Mouse (Mus musculus) thymus, adult 2 months (tissue): ENCODE results near the gene Xxylt1. TPM values are rescaled to one million over a fixed set of nuclear protein-coding genes. Genes with fewer than 3 reads are reported as not detected.

ENCODE experiments used
- DNase-seq: peaks from one replicate; pipeline ENCODE4 v3.0.0; 2021
- H3K27ac ChIP-seq: fragments of 200-500 bp; 2 replicates; pipeline ENCODE4 v1.5.1; 2012; ENCODE audit warnings: low read length, control low read depth; ENCODE audit not compliant: control insufficient read depth, insufficient read depth
- H3K27me3 ChIP-seq: fragments of 200-500 bp; 2 replicates; pipeline ENCODE4 v1.6.1; 2012; ENCODE audit warnings: mild to moderate bottlenecking, low read length, moderate library complexity, mixed read lengths; ENCODE audit not compliant: control insufficient read depth, insufficient read depth
- H3K36me3 ChIP-seq: fragments of 200-500 bp; 2 replicates; pipeline ENCODE4 v1.6.1; 2012; ENCODE audit warnings: mild to moderate bottlenecking, low read length, moderate library complexity; ENCODE audit not compliant: control insufficient read depth, insufficient read depth
- H3K4me1 ChIP-seq: fragments of 200-500 bp; replicated peaks from 2 replicates; pipeline ENCODE4 v1.6.1; 2012; ENCODE audit warnings: low read length; ENCODE audit not compliant: control insufficient read depth, insufficient read depth
- H3K4me3 ChIP-seq: fragments of 200-500 bp; 2 replicates; pipeline ENCODE4 v1.5.1; 2012; ENCODE audit warnings: mild to moderate bottlenecking, low read length, control low read depth, moderate library complexity; ENCODE audit not compliant: control insufficient read depth, insufficient read depth
- CTCF ChIP-seq: fragments of 200-500 bp; IDR thresholded peaks from 2 replicates; pipeline ENCODE4 v1.5.1; 2012; ENCODE audit warnings: mild to moderate bottlenecking, control low read depth, low read length, moderate library complexity, borderline replicate concordance; ENCODE audit not compliant: control insufficient read depth, poor library complexity, insufficient read depth; ENCODE audit errors: extremely low read depth
- POLR2A ChIP-seq: fragments of 200-500 bp; IDR thresholded peaks from 2 replicates; pipeline ENCODE4 v1.6.1; 2012; ENCODE audit warnings: mild to moderate bottlenecking, low read length, control low read depth, moderate library complexity; ENCODE audit not compliant: control insufficient read depth, poor library complexity, insufficient read depth; ENCODE audit errors: extremely low read depth
- WGBS: fragments of 180-500 bp; shearing (Covaris S2); methylation state at CpG from one replicate; pipeline ENCODE4 v1.1.7; 2018; 5-methylcytosine and 5-hydroxymethylcytosine counted together
- polyA plus RNA-seq: library from polyadenylated mRNA; depleted of rRNA; stranded (reverse); fragments of >200 nt; gene quantifications from 2 replicates; pipeline ENCODE4 v1.2.3, GENCODE M21; 2012

Gene Xxylt1
- polyA plus RNA-seq, 1 experiment, result 13.2 TPM

DNA sequence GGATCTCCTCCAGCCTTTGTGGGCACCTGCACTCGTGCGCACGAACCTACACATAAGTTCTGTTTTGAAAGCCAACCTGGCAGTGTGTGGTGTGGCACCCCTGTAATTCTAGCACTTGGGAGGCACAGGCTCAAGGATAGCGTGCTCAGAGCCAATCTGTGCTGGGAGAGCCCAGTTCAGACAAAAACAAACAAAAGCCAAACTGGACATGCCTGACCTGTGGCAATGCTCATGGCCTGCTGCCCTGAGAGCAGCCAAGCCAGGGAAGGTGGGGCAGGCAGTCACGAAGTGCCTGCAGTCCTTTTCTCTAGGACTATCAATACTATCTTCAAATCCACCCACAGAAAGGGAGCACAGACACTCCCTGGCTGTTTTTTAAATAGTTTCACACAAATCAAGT, 38.1 kb downstream of the Xxylt1 start:
- Histone ChIP-seq H3K27me3 (no peaks in the 10 kb centered on the region), H3K36me3 (no peaks in the 10 kb centered on the region), H3K27ac (no peak overlapping the region), H3K4me3 (no peak overlapping the region), H3K4me1 (peaks cover 13% of the 10 kb centered on the region)
- 95% methylated on average over 5 of the region's 5 CpGs for WGBS
- no peak for DNase-seq
- no peak for TF ChIP-seq POLR2A
- TF ChIP-seq CTCF, result no peak

DNA sequence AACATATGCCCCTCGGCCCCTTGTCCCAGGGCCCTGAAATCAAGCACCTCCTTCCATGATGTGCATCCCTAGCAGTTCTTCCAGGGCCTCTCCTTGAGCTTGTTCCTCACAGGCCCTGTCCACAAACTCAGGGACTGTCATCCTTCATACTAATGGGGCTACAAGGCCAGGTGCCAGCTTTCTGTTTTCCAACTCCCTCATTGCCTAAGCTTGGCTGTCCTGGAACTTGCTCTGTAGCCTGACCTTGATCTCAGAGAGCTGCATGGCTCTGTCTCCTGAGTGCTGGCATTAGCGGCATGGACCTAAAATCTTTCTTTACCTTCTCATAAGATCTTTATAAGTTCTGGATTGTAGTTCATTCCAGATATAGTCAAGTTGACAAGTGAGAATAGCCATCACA, 39.7 kb downstream of the Xxylt1 start:
- Histone ChIP-seq H3K27me3 (no peaks in the 10 kb centered on the region), H3K4me1 (peaks cover 8% of the 10 kb centered on the region), H3K4me3 (no peak overlapping the region), H3K36me3 (no peaks in the 10 kb centered on the region), H3K27ac (no peak overlapping the region)
- 94% methylated on average over 2 of the region's 2 CpGs for WGBS
- DNase-seq, result no peak
- no peak for TF ChIP-seq CTCF
- no peak for TF ChIP-seq POLR2A

DNA sequence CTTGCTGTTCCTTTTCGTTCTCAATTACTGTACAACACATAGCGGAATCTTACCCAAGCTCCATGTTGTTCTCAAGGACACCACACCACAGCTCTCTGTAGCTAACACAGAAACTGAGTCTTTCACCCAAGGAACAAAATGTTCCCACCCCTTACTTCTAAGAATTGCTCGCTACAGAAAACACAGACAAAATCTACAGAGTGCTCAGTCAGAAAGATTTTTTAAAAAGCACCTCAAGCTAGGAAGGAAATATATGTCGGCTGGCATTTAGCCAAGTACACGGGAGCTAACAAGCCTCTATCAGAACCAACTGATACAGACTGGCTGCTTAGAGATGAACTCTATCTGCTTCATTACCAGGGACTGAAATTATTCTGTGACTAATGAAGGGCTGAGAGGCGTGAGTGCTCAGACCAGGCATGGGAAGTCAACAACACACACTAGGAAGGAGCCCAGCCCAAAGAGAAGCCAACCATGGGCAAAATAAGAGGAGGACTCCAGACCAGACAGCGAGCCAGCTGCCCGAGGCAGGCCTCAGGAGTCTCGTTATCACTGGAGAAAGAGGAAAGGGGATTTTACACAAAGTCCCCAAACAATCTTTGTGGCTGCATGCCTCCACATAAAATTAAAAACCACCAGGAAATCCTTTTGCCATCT, 41.3 kb downstream of the Xxylt1 start:
- Histone ChIP-seq H3K4me3 (no peak overlapping the region), H3K27me3 (no peaks in the 10 kb centered on the region), H3K36me3 (no peaks in the 10 kb centered on the region), H3K27ac (no peak overlapping the region), H3K4me1 (peaks cover 8% of the 10 kb centered on the region)
- 41% methylated on average over 9 of the region's 9 CpGs for WGBS
- no peak for DNase-seq
- TF ChIP-seq CTCF (no peak), POLR2A (no peak)

DNA sequence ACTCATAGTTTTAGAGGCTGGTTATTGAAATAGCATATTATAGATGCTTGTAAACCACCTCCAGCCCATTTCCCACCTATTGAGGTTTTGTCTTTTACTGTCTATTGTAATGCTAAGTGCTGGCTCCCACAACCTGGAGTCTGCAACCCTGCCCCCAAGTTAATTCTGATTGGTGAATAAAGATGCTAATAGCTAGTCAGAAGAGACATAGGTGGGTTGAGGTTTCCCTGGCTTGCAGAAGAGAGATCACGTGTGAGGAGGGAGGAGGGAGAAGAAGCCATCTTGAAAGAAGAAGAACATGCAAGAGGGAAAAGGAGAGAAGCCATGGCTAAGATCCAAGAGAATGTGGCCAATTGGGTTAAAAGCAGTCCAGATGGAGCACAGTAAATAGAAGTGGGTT, 43.8 kb downstream of the Xxylt1 start:
- H3K27ac ChIP-seq, result no peak overlapping the region
- peaks cover 11% of the 10 kb centered on the region for H3K4me1 ChIP-seq
- 93% methylated on average over 1 of the region's 1 CpGs for WGBS
- no peak for TF ChIP-seq CTCF
- no peak for TF ChIP-seq POLR2A
- DNase-seq, result no peak
- no peaks in the 10 kb centered on the region for H3K36me3 ChIP-seq
- H3K4me3 ChIP-seq, result no peak overlapping the region
- H3K27me3 ChIP-seq, result no peaks in the 10 kb centered on the region

DNA sequence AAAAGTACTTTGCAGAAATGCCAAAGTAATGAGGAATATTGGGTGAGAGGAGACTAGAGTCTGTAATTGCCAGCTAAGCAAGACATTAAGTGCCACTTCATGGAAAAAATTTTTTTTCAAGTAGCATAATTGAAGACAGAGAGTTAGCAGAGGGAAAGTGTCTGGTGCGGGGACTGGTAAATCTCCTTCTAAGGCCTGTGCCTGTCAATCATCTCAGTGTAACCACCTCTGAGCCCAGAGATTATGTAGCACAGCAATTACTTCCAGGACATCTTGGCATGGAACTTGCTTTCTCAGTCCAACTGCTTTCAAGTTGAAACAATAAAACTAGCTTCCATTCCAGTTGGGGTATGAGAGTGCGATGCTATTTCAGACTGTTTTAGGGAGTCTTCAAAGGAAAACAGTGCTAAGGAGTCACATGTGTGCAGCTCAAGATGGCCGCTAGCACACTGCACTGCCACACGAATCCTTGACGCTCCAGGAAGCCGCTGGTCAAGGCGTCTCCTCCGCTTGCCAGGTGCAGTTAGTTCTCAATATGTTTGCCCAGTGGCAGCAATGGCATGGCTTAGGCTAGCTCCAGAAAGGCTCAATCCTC, 45.5 kb downstream of the Xxylt1 start:
- no peak overlapping the region for H3K27ac ChIP-seq
- H3K4me1 ChIP-seq, result peaks cover 14% of the 10 kb centered on the region
- no peak for TF ChIP-seq POLR2A
- no peak for TF ChIP-seq CTCF
- H3K27me3 ChIP-seq, result no peaks in the 10 kb centered on the region
- no peaks in the 10 kb centered on the region for H3K36me3 ChIP-seq
- 88% methylated on average over 8 of the region's 8 CpGs for WGBS
- no peak for DNase-seq
- no peak overlapping the region for H3K4me3 ChIP-seq

DNA sequence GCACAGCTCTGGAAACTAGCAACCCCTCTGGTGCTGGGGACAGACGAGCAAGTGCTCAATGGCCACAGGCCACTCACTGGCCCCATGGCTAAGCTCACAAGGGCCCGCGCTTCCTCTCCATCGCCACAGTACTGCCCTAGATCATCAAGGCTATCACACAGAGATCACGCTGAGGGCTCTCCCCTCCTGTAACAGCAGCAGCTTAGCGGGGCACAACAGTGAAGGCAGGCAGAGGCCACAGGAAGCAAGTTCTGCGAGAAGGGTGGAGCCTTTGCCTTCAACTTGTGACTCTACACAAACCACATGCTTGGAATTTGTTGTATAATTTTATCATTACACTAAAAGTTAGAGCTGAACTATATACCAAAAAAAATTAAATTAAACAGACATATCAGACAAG, 46.0 kb downstream of the Xxylt1 start:
- no peak for DNase-seq
- H3K36me3 ChIP-seq, result no peaks in the 10 kb centered on the region
- 14% methylated on average over 7 of the region's 7 CpGs for WGBS
- no peaks in the 10 kb centered on the region for H3K27me3 ChIP-seq
- H3K4me3 ChIP-seq, result no peak overlapping the region
- TF ChIP-seq POLR2A, result no peak
- TF ChIP-seq CTCF, result no peak
- H3K27ac ChIP-seq, result no peak overlapping the region
- H3K4me1 ChIP-seq, result peaks cover 19% of the 10 kb centered on the region

DNA sequence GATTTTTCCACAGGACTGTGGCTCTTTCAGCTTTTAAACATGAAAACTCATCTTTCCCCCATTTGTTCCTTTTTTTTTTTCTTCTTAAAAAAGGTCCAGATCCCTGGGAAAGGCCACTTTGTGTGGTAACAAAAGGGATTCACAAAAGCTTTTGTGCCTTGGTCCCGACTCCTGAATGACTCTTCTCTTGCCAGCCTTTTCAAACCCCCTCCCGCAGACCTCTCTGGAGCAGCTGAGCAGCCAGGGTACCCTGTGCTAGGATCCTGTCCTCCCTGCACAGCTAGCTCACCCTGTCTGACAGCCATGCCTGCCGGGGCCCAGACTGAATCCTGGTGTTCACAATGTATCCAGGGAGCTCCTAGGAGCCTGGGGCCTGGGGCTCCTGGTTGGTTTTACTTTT, 47.2 kb downstream of the Xxylt1 start:
- TF ChIP-seq POLR2A (no peak), CTCF (no peak)
- DNase-seq, result no peak
- H3K36me3 ChIP-seq, result no peaks in the 10 kb centered on the region
- H3K4me1 ChIP-seq, result peaks cover 20% of the 10 kb centered on the region
- no peak overlapping the region for H3K4me3 ChIP-seq
- H3K27ac ChIP-seq, result no peak overlapping the region
- WGBS, result 96% methylated on average over 3 of the region's 3 CpGs
- H3K27me3 ChIP-seq, result no peaks in the 10 kb centered on the region
